Mouse (Mus musculus) liver, adult (tissue): ENCODE data around the gene Grcc10.

Experiments used
- GATA4 ChIP-seq: IDR thresholded peaks from 2 replicates; pipeline ENCODE4 v1.6.1; 2014; ENCODE audit warnings: mild to moderate bottlenecking, low read length; ENCODE audit not compliant: insufficient replicate concordance

Grcc10 gene

GRCm38 (mm10) chr6:124722876-124723473, 18.2 kb downstream of the Grcc10 start:
- TF ChIP-seq GATA4, result no peak

- no peak for TF ChIP-seq GATA4
These were observed 20.3 kb downstream of the Grcc10 start for GRCm38 (mm10) chr6:124720904-124721303.

DNA sequence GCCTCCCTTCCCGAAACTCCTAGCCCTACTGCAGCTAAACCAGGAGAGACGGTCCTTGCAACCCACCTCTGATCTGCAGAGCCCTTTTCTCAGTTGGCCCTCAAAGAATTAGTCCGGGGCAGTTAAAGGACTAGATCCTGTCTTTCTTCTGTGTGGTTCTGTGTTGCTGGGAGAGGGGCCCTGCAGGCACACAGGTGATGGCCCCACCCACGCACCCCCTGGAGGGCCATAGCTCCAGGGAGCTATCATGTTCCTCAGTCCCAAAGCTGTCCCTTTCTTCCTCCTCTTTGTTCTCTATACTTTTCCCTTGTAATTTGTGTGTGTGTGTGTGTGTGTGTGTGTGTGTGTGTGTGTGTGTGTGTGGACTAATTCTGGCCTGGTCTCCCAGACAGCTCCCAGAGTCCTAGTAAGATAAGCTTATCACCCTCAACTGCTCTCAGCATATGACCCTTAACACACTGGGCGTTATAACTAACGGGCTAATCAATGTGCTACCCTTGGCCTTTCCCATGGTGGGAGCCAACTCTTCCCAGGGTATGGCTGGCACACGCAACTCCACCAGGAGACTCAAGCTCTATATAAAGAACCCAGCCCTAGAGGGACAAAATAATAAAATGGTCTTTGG, 21.7 kb downstream of the Grcc10 start:
- TF ChIP-seq GATA4, result peak; percentile 84

DNA sequence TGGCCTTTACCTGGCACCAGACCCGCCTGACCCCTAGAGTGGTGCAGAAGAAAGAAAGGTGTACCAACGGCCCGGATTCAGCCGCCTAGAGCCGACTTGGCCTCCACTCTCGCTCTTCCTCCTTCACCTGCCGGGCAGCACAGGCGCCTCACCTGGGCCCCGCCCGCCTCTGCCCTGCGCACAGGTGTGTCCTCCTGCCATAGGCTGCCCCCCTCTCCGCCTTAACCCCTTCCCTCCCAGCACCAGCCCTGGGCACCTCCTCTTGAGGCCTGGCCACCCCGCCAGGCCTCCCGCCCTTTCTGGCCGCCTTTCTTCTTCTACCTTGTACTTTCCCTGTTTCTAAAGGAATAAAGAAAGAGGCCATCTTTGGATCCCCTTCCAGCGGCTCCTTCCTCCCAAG, 22.5 kb downstream of the Grcc10 start:
- no peak for TF ChIP-seq GATA4

DNA sequence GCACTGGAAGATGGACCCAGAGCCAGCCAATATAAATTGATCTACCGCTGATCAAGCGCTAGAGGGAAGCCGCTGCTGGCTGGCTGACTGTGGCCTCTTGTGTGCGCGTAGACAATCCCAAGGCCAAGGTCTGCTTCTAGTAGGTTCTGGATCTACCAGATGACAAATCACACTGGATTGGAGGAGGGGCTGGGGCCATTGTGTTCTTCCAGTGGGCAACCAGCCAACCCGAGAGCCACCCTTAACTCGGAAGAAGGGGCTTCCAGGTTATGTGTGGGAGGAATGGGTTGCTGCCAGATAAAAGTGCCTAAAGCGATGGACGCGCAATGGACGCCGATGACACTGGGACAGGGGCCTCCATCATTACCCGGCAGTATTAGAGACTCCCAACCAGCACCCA, 23.2 kb downstream of the Grcc10 start:
- TF ChIP-seq GATA4, result no peak

GRCm38 (mm10) chr6:124716864-124717490, 24.2 kb downstream of the Grcc10 start:
- no peak for TF ChIP-seq GATA4

GRCm38 (mm10) chr6:124712918-124713317, 28.3 kb downstream of the Grcc10 start:
- TF ChIP-seq GATA4, result no peak

GRCm38 (mm10) chr6:124711824-124712782, 29.1 kb downstream of the Grcc10 start, which contains the start of the genes Emg1 and Phb2:
Gene Emg1 (minus strand): TSS chr6:124712178.
Gene Phb2 (plus strand): TSS chr6:124712336.
- peak; percentile 43; the same call in 1 of the 2 replicates for TF ChIP-seq GATA4

DNA sequence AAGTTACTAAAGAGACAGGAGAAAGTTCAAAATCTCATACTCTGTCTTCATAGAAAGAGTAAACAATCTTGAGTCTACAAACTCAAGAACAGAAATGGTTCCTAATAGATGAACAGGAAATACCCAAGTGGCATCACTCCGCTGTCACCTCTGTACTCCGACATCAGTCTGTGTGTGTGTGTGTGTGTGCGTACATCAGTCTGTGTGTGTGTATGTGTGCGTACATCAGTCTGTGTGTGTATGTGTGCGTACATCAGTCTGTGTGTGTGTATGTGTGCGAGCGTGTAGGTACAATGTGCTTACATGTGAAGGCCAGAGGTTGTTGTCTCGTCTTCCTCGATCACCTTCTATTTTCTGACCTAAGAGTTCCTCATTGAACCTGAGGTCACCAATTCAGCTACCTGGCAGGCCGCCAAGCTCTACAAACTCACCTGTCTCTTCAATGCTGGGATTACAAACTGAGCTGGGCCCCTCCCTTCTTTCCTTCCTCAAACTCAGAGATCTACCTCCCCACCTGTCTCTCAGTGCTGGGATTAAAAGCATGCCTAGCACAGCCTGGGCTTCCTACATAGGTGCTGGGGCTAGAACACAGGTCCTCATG, 32.8 kb downstream of the Grcc10 start:
- TF ChIP-seq GATA4, result no peak

DNA sequence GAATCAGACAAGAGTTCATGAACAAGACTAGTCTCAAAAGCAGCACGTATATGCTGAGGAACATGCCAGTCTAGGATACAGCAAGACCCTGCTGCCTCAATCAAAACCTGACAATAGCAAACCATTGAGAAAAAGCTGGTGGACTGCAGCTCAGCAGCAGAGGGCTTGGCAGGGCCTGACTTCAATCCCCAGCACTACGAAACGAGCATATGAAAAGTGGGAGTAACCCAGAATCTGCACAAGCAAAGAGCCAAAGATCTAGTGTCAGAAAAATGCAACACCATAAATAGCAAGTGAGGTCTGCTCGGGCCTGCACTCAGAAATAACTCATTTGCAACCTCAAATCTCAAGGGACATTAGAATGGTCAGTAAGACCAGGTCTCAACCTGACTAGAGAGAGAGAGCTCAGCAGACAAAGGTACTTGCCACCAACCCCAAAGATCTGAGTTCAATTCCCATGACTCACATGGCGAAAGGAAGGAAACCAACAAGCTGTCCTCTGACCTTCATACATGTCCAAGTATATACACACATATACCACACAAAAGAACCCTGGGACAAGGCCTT, 35.0 kb downstream of the Grcc10 start:
- TF ChIP-seq GATA4, result no peak

DNA sequence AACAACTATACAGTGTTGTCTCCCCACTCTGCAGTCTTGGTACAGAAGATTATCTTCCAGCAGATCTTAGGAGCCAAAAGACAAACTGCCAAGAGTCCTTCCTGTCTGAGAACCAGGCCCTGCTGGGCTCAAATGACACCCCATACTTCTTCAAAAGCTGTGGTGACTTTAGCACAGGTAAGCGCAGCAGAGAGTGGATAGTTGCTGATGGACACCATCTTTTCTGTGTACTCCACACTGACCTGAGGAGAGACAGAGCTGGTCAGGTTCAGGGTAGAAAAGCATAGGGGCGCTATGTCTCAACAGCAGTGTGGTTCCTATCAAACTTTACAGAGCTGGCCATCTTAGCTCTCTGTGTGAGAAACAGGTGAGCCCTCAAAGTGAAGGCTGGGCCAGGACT, 36.8 kb downstream of the Grcc10 start:
- TF ChIP-seq GATA4, result no peak

GRCm38 (mm10) chr6:124703789-124704188, 37.4 kb downstream of the Grcc10 start:
- no peak for TF ChIP-seq GATA4

DNA sequence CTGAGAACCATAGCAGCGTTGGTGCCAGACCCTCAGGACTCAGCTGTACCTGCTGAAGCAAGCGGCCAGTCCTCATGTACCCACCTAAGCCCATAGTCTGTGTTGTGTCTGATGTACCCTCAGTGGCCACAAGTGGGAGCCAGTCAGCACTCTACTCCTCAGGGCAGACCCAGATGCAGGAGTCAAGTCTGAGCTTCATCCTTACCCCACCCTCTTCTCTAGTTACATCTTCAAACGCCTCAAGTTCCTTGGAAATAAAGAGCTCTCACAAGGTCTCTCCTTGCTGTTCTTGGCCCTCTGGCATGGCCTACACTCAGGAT, 38.4 kb downstream of the Grcc10 start:
- no peak for TF ChIP-seq GATA4

DNA sequence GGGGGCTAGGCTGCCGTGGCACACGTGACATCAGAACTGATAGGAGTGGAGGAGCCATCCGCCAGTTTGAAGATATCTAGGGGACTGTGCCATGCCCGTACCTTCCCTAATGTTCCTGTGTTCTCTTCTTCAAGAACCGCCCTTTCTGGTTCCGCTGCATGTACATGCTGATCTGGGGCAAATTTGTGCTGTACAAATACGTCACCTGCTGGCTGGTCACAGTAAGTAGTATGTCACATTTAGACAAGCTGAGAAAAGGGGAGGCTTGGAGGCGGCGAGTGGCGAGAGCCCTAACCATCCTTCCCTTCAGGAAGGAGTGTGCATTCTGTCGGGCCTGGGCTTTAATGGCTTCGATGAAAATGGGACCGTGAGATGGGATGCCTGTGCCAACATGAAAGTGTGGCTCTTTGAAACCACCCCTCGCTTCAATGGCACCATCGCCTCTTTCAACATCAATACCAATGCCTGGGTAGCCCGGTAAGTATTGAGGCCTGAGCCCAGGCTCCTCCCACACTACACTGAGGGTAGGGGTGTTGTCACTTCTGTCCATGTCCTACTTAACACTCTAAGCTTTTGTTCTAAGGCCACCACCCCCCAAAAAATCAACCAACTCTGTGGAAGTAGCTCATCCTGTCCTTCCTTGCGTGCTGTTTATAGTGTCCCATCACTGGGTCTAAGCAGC, 38.9 kb downstream of the Grcc10 start:
- TF ChIP-seq GATA4, result no peak
